Mouse (Mus musculus): ENCODE measurements around the gene 1700003E16Rik. TPM values are rescaled to one million over a fixed set of nuclear protein-coding genes. Genes with fewer than 3 reads are reported as not detected.

The 1700003E16Rik gene
- polyA plus RNA-seq, 1 experiment from 2014 or later = 2.1 TPM

GRCm38 (mm10) chr6:83136291-83136880, 19.8 kb upstream of the 1700003E16Rik start:
- H3K36me3 ChIP-seq (ENCODE audit: control insufficient read depth, insufficient read depth, low read length) = no peaks in the 10 kb centered on the region
- H3K9ac ChIP-seq (ENCODE audit: low read length) = peak overlapping the region; percentile 85
- peak overlapping the region; percentile 54 for H3K4me3 ChIP-seq (replicated peaks; ENCODE audit: low read length)
- WGBS = 17% methylated on average over 5 of the region's 5 CpGs
- ATAC-seq (ENCODE audit: insufficient read depth, low FRiP score) = no peak
- peak overlapping the region; percentile 99 for H3K27ac ChIP-seq (ENCODE audit: low read length)
- no peaks in the 10 kb centered on the region for H3K27me3 ChIP-seq (ENCODE audit: control insufficient read depth, insufficient read depth, low read length)
- peaks cover 29% of the 10 kb centered on the region for H3K4me1 ChIP-seq (ENCODE audit: control insufficient read depth, insufficient read depth, low read length)
- H3K9me3 ChIP-seq (replicated peaks; ENCODE audit: control insufficient read depth, low read length) = no peaks in the 10 kb centered on the region
- H3K4me2 ChIP-seq (ENCODE audit: low read depth, low read length) = peak overlapping the region; percentile 66

GRCm38 (mm10) chr6:83136881-83137575, 19.2 kb upstream of the 1700003E16Rik start:
- Histone ChIP-seq H3K4me2 (ENCODE audit: low read depth, low read length) (peak overlapping the region; percentile 66), H3K36me3 (ENCODE audit: control insufficient read depth, insufficient read depth, low read length) (no peaks in the 10 kb centered on the region), H3K4me3 (replicated peaks; ENCODE audit: low read length) (peak overlapping the region; percentile 54), H3K4me1 (ENCODE audit: control insufficient read depth, insufficient read depth, low read length) (peaks cover 31% of the 10 kb centered on the region), H3K9ac (ENCODE audit: low read length) (peak overlapping the region; percentile 85), H3K27ac (ENCODE audit: low read length) (peak overlapping the region; percentile 99), H3K9me3 (replicated peaks; ENCODE audit: control insufficient read depth, low read length) (no peaks in the 10 kb centered on the region), H3K27me3 (ENCODE audit: control insufficient read depth, insufficient read depth, low read length) (no peaks in the 10 kb centered on the region)
- WGBS = under 1% methylated on average over 26 of the region's 26 CpGs
- ATAC-seq (ENCODE audit: insufficient read depth, low FRiP score) = peak; percentile 84

- peak overlapping the region; percentile 66 for H3K4me2 ChIP-seq (ENCODE audit: low read depth, low read length)
- H3K27me3 ChIP-seq (ENCODE audit: control insufficient read depth, insufficient read depth, low read length) = no peaks in the 10 kb centered on the region
- H3K36me3 ChIP-seq (ENCODE audit: control insufficient read depth, insufficient read depth, low read length) = no peaks in the 10 kb centered on the region
- H3K9ac ChIP-seq (ENCODE audit: low read length) = peak overlapping the region; percentile 85
- H3K4me3 ChIP-seq (replicated peaks; ENCODE audit: low read length) = peak overlapping the region; percentile 54
- peak; percentile 86 for ATAC-seq (ENCODE audit: insufficient read depth, low FRiP score)
- H3K9me3 ChIP-seq (replicated peaks; ENCODE audit: control insufficient read depth, low read length) = no peaks in the 10 kb centered on the region
- WGBS = 0% methylated on average over 12 of the region's 12 CpGs
- peak overlapping the region; percentile 99 for H3K27ac ChIP-seq (ENCODE audit: low read length)
- H3K4me1 ChIP-seq (ENCODE audit: control insufficient read depth, insufficient read depth, low read length) = peaks cover 36% of the 10 kb centered on the region
Measured at GRCm38 (mm10) chr6:83137576-83137950, 18.6 kb upstream of the 1700003E16Rik start.

GRCm38 (mm10) chr6:83138056-83138455, 18.1 kb upstream of the 1700003E16Rik start:
- ATAC-seq (ENCODE audit: insufficient read depth, low FRiP score) = 0 out of 2 replicates have a peak, but pooled peaks have one; percentile 7
- WGBS = under 1% methylated on average over 11 of the region's 11 CpGs

GRCm38 (mm10) chr6:83140044-83140443, 16.2 kb upstream of the 1700003E16Rik start:
- Histone ChIP-seq H3K36me3 (ENCODE audit: control insufficient read depth, insufficient read depth, low read length) (no peaks in the 10 kb centered on the region), H3K4me2 (ENCODE audit: low read depth, low read length) (no peak overlapping the region), H3K27ac (ENCODE audit: low read length) (no peak overlapping the region), H3K27me3 (ENCODE audit: control insufficient read depth, insufficient read depth, low read length) (no peaks in the 10 kb centered on the region), H3K9me3 (replicated peaks; ENCODE audit: control insufficient read depth, low read length) (no peaks in the 10 kb centered on the region), H3K9ac (ENCODE audit: low read length) (no peak overlapping the region), H3K4me3 (replicated peaks; ENCODE audit: low read length) (no peak overlapping the region), H3K4me1 (ENCODE audit: control insufficient read depth, insufficient read depth, low read length) (peaks cover 35% of the 10 kb centered on the region)
- 86% methylated on average over 8 of the region's 8 CpGs for WGBS
- no peak for ATAC-seq (ENCODE audit: insufficient read depth, low FRiP score)

More at GRCm38 (mm10) chr6:83138056-83138455, 18.1 kb upstream of the 1700003E16Rik start:
- Histone ChIP-seq H3K9ac (ENCODE audit: low read length) (peak overlapping the region; percentile 85), H3K27ac (ENCODE audit: low read length) (peak overlapping the region; percentile 99), H3K27me3 (ENCODE audit: control insufficient read depth, insufficient read depth, low read length) (no peaks in the 10 kb centered on the region), H3K4me1 (ENCODE audit: control insufficient read depth, insufficient read depth, low read length) (peaks cover 38% of the 10 kb centered on the region), H3K4me2 (ENCODE audit: low read depth, low read length) (peak overlapping the region; percentile 66), H3K36me3 (ENCODE audit: control insufficient read depth, insufficient read depth, low read length) (no peaks in the 10 kb centered on the region), H3K4me3 (replicated peaks; ENCODE audit: low read length) (peak overlapping the region; percentile 54), H3K9me3 (replicated peaks; ENCODE audit: control insufficient read depth, low read length) (no peaks in the 10 kb centered on the region)

GRCm38 (mm10) chr6:83141636-83142035, 14.6 kb upstream of the 1700003E16Rik start:
- Histone ChIP-seq H3K27me3 (ENCODE audit: control insufficient read depth, insufficient read depth, low read length) (no peaks in the 10 kb centered on the region), H3K4me3 (replicated peaks; ENCODE audit: low read length) (peak overlapping the region; percentile 30; the same call in 1 of the 2 replicates), H3K9ac (ENCODE audit: low read length) (peak overlapping the region; percentile 64), H3K4me1 (ENCODE audit: control insufficient read depth, insufficient read depth, low read length) (peaks cover 28% of the 10 kb centered on the region), H3K9me3 (replicated peaks; ENCODE audit: control insufficient read depth, low read length) (no peaks in the 10 kb centered on the region), H3K36me3 (ENCODE audit: control insufficient read depth, insufficient read depth, low read length) (no peaks in the 10 kb centered on the region), H3K27ac (ENCODE audit: low read length) (peak overlapping the region; percentile 61), H3K4me2 (ENCODE audit: low read depth, low read length) (peak overlapping the region; percentile 57)
- WGBS = 48% methylated on average over 4 of the region's 4 CpGs
- no peak for ATAC-seq (ENCODE audit: insufficient read depth, low FRiP score)

GRCm38 (mm10) chr6:83142211-83142731, 13.9 kb upstream of the 1700003E16Rik start:
- Histone ChIP-seq H3K9ac (ENCODE audit: low read length) (peak overlapping the region; percentile 64), H3K4me1 (ENCODE audit: control insufficient read depth, insufficient read depth, low read length) (peaks cover 28% of the 10 kb centered on the region), H3K4me2 (ENCODE audit: low read depth, low read length) (peak overlapping the region; percentile 57), H3K9me3 (replicated peaks; ENCODE audit: control insufficient read depth, low read length) (no peaks in the 10 kb centered on the region), H3K4me3 (replicated peaks; ENCODE audit: low read length) (peak overlapping the region; percentile 30), H3K27ac (ENCODE audit: low read length) (peak overlapping the region; percentile 61), H3K27me3 (ENCODE audit: control insufficient read depth, insufficient read depth, low read length) (no peaks in the 10 kb centered on the region), H3K36me3 (ENCODE audit: control insufficient read depth, insufficient read depth, low read length) (0 out of 2 replicates have a peak, but pooled peaks cover 2% of the 10 kb centered on the region)
- ATAC-seq (ENCODE audit: insufficient read depth, low FRiP score) = no peak
- WGBS = 10% methylated on average over 41 of the region's 41 CpGs

GRCm38 (mm10) chr6:83142886-83143285, 13.3 kb upstream of the 1700003E16Rik start:
- Histone ChIP-seq H3K27ac (ENCODE audit: low read length) (peak overlapping the region; percentile 61), H3K4me1 (ENCODE audit: control insufficient read depth, insufficient read depth, low read length) (peaks cover 25% of the 10 kb centered on the region), H3K9ac (ENCODE audit: low read length) (peak overlapping the region; percentile 64; the same call in 1 of the 2 replicates), H3K27me3 (ENCODE audit: control insufficient read depth, insufficient read depth, low read length) (no peaks in the 10 kb centered on the region), H3K36me3 (ENCODE audit: control insufficient read depth, insufficient read depth, low read length) (0 out of 2 replicates have a peak, but pooled peaks cover 4% of the 10 kb centered on the region), H3K4me2 (ENCODE audit: low read depth, low read length) (peak overlapping the region; percentile 57), H3K4me3 (replicated peaks; ENCODE audit: low read length) (no peak overlapping the region), H3K9me3 (replicated peaks; ENCODE audit: control insufficient read depth, low read length) (no peaks in the 10 kb centered on the region)
- 50% methylated on average over 11 of the region's 11 CpGs for WGBS
- no peak for ATAC-seq (ENCODE audit: insufficient read depth, low FRiP score)

- H3K9me3 ChIP-seq (replicated peaks; ENCODE audit: control insufficient read depth, low read length) = no peaks in the 10 kb centered on the region
- no peaks in the 10 kb centered on the region for H3K27me3 ChIP-seq (ENCODE audit: control insufficient read depth, insufficient read depth, low read length)
- no peak overlapping the region for H3K4me3 ChIP-seq (replicated peaks; ENCODE audit: low read length)
- H3K4me2 ChIP-seq (ENCODE audit: low read depth, low read length) = no peak overlapping the region
- H3K9ac ChIP-seq (ENCODE audit: low read length) = no peak overlapping the region
- H3K27ac ChIP-seq (ENCODE audit: low read length) = no peak overlapping the region
- H3K36me3 ChIP-seq (ENCODE audit: control insufficient read depth, insufficient read depth, low read length) = 0 out of 2 replicates have a peak, but pooled peaks cover 4% of the 10 kb centered on the region
- 41% methylated on average over 2 of the region's 2 CpGs for WGBS
- peaks cover 13% of the 10 kb centered on the region for H3K4me1 ChIP-seq (ENCODE audit: control insufficient read depth, insufficient read depth, low read length)
- ATAC-seq (ENCODE audit: insufficient read depth, low FRiP score) = no peak
Measured at GRCm38 (mm10) chr6:83145209-83145608, 11.0 kb upstream of the 1700003E16Rik start.

All from stomach, embryonic 16.5 days (tissue).